Mouse (Mus musculus) spleen, adult 12 weeks (tissue): Measurements from ENCODE around the gene Th.

Source experiments
- DNase-seq: peaks from one replicate; pipeline ENCODE4 v3.0.0; 2022; ENCODE audit warnings: low spot score

Gene Th

DNA sequence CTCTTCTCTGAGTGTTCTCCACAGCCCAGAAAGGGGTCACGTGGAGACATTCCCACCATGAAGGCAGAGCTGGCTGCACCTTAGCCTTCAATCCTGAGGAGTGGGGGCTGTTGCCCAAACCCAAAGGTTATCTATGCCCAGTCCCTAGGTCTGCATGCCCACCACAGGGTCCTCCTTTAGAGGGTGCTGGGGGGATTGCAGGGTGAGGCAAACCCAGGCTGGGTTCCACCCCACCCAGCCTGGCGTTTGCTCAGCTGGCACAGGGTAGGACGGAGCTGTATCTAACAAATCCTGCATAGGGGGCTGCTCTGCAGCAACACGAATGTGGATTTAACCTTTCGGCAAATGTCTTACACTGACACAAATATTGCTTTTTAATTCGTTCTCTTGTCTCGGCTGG lies 29.2 kb downstream of the Th start:
- no peak for DNase-seq

DNA sequence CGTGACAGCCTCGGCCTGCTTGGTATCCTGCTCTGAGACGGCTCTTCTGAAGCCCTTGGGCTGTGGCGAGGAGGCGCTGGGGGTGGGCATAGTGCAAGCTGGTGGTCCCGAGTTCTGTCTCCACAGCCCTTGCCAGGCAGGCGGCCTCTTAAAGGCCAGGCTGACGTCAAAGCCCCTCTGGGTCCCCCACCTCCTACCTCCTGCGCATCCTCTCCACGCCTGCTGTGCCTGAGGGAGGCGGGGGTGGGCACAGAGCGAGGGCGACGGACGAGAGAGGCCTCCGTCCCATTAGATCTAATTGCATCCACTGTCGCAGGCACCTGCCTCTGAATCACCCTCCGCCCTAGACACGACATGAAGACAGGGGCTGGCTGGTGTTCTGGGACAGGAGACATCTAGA lies 31.1 kb downstream of the Th start:
- DNase-seq = no peak

DNA sequence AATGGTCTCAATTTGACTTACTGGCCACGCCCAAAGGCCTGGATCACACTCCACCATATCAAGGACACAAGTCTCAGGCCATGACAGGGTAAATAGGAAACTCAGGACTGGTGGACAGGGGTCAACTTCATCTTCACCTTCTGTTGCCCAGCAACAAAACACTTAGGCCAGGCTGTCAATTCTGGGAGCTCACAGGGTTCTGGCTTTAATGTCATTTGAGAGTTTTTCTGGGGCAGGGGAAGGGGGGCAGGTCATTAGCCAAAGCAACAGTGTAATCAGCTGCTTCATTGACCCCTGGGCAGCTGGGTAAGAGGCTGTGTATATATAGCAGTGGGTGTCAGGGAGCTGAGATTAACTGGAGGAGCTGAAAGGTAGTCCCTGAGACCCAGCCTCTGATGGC lies 33.5 kb downstream of the Th start:
- DNase-seq = no peak

DNA sequence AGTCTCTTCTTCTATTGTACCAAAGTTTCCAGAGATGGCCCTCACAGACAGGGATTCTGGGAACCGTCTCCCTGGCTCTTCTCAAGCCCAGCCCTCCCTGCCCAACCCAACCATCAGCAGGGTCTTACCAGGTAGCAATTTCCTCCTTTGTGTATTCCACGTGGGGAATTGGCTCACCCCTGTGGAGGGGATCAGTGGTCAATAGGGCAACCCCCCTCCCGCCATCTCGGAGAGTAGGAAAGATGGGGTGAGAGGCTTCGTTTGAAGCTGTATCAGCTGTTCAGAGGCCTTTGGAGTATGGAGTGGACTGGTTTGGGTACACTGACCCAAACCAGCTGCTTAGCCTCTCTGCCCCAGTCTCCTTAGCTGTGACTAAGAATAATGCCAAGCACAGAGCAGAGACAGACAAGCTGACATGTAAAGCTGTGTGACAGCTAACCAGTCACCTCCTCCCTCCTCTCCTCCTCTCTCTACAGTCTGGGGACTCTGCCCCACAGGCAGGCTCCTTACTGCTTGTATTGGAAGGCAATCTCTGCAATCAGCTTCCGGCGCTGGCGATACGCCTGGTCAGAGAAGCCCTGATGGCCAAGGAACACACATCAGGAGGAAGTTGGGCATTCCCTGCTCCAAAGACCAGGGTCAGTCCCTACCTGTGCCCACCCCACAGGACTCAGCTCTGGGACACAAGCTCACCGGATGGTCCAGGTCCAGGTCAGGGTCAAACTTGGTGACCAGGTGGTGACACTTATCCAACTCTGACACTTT lies 34.8 kb downstream of the Th start:
- no peak for DNase-seq

DNA sequence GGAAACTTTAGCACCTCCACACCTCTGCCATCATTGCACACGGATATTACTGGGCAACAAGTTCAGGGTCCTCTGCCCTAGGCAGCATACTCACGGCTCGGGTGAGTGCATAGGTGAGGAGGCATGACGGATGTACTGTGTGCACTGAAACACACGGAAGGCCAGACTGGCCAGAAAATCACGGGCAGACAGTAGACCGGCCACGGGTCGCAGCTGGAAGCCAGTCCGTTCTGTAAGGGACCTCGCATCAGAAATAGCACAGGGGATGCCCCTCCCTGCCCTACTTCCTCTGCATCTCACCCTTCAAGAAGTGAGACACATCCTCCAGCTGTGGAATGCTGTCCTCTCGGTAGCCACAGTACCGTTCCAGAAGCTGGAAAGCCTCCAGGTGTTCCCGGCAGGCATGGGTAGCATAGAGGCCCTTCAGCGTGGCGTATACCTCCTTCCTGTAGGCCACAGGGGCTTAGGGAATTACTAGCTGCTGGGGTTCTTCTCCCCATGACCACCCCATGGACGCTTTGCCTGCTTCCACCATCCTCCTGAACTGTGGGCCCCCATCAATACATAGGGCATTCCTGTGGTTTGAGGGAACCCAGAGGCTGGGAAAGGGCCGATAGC lies 35.6 kb downstream of the Th start:
- DNase-seq = no peak

DNA sequence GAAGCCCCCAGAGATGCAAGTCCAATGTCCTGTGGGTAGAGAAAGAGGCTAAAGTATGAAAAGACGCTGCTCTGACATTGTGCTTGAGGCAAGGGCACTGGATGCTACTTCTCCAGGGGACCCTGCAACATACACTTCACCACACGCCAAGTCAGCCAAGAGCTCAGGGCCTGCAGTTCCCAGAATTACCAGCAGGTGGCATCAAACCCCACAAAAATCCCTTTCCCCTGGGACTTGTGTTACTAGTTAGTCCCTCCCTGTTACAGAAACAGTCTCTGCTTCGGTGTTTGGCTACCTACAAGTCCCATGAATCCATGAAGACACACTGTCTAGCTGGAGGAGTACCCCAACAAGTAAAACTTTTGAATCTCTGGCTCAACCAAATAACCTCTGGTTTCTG lies 36.3 kb downstream of the Th start:
- DNase-seq = peak; percentile 61

DNA sequence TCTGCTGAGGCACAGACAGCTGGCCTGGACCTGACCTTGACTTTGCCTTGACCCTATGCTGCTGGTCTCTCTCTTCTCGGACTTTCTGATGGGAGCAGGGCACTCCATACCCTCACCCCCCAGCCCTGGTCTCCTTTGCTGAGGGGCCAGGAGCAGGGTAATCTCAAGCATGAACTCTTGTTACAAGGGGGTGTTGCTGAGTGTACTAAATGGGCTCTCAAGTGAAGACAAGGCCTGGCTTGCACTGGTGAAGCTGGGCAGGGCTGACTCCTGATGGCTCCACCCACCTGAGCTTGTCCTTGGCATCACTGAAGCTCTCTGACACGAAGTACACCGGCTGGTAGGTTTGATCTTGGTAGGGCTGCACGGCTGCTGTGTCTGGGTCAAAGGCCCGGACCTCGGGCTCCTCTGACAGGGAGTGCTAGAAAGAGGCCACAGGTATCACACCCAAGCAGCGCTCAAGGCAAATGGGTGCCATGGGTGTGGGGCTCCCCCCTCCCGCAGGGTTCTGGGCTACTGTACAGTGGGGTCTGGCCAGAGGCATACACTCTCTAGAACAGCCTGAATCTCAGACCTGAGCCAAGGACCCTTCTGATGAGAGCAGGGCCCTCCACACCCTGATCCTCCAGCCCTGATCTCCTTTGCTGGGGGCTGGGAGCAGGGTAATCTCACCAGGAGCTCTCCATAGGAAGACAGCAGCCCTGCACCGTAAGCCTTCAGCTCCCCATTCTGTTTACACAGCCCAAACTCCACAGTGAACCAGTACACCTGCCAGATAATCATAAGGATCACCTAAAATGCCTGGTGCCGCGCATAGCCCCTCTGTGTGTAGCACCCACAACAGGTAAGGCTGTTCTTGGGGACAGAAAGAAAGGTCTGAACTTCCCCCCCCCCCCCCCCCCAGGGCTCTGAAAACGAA lies 36.9 kb downstream of the Th start:
- DNase-seq = no peak

DNA sequence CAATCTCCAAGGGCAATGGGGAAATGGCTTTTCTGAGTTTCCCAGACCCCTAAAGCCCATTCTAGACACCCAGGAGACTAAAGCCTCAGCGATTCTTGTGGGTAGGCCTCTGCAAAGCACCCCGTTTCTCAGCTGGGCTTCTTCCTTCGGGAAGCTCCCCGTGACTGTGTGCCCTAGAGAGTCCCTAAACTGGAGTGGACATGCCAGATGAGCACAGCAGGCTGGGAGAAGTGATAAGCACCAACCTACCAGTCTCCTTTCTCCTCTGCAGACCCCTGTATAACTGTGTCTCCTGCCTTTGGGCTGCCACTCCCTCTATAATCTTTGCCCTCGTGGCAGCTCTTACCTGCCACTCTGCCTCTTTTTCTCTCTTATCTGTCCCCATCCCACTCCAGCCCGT lies 37.6 kb downstream of the Th start:
- no peak for DNase-seq

DNA sequence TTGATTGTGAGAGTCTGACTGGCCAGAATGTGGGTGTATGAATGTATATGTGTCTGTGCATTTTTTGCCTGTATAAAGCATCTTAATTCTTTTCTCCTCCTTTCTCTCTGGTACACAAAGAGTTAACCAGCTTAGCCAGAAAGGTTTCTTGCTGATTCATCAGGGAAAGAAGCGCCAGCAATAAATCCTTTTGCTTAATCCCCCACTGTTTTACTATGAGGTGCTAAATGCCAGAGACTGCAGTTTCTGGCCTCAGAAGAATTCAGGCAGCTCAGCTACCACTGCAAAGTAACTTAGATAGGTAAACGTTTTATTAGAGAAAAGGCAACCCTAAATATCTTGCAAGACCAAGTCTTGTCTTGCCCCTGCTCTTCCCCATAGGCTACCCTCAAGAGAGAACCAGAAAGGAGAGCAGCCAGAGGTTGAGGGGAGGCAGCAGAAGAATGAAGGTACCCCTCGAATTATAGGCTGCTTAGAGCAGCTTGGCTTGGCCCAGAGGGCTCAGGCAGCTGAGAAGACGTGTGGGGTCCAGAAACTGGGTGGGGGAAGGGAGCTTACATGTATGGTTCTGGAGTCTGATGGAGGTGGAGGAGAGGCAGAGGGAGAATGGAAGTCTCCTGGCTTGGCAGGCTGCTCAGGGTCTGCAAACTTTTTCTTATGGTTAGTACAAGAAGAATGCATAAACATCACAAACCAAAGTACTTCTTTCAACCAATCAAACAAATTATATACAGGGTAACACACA lies 61.3 kb downstream of the Th start:
- no peak for DNase-seq

DNA sequence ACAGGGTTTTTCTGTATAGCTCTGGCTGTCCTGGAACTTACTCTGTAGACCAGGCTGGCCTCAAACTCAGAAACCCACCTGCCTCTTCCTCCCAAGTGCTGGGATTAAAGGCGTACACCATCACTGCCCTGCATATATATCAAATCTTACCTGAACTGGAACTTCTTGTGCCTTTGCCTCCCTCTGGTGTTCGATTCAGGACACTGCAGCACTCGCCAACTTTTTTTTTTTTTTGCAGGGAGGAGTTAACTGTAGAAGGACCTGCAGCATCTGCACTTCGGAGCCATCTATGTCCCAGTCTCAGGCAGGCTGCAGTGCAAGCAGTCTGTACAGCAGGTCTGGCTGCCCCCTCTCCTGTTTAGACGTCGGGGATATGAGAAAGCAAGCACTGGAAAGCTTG lies 80.2 kb downstream of the Th start:
- DNase-seq = no peak
